Mouse (Mus musculus): ENCODE results near the gene Diras1. TPM values are rescaled to one million over a fixed set of nuclear protein-coding genes. Genes with fewer than 3 reads are reported as not detected.
"Not testable (repeated sequence)": the region's sequence is repeated elsewhere in the genome, so short reads cannot be mapped to it uniquely, and the experiment has no call there.

The Diras1 gene
- total RNA-seq, 2 experiments from 2014 or later, result 0.07 TPM; not detected in 1

DNA sequence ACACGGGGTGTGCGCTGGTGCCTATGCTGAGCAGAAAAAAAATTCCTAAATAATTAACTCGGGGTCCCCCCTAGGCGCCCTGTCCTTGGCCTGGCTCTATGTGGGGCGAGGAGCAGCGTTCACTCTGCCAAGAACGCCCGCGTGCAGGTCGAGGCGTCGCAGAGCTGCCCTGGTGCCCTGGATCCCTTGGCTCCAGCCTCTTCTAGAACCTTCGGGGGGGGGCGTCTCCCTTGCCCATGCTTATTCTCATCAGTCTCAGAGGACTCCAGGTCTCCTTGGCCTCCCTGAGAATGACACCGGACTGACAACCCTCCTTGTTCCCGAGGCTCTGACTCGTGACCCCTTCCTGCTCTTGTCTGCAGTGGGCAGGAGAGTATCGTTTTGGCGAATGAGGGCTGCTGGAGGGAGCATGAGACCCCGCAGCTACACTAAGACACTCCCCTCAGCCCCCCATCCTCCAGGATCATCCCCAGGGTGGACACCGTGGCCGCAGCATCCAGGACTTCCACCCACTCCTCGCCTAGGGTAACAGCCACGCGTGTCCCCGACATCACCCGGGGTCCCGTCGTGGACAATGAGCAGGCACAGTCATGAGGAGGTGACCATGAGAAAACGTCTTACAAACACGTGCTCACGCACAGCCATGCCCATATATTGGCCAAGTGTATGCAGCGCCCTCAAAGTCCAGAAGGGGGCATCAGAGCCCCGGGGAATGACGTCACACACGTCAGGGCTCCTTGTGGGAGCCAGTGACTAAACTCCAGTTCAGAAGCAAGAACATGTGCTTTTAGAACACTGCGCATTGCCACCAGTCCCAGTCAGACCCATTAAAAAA lies 25.9 kb downstream of the Diras1 start:
- DNase-seq (ENCODE audit: low spot score), result peak; percentile 86

- no peak for DNase-seq (ENCODE audit: low spot score)
These were observed 26.7 kb downstream of the Diras1 start for GRCm38 (mm10) chr10:80998778-80999177.

GRCm38 (mm10) chr10:80998021-80998420 lies 27.4 kb downstream of the Diras1 start:
- no peak for DNase-seq (ENCODE audit: low spot score)

DNA sequence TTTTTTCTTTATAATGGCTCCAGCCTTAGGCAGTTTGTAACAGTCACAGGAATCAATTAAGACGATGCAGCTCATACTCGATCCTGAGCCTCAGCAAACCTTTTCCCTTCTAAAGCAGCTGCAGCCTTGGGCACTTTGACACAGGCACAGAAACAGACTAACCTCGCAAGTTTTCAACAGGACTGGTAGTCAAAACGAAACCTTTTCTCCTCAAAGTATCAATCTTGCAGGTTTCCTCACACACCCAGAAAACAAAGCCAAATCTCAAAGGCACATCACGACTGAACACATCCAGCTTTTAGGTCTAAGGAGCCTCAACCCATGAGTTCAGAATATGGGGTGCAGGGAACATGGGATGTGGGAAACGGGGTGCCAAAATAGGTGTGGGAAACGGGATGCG lies 28.1 kb downstream of the Diras1 start:
- DNase-seq (ENCODE audit: low spot score), result no peak

GRCm38 (mm10) chr10:80996501-80996900 lies 29.0 kb downstream of the Diras1 start:
- no peak for DNase-seq (ENCODE audit: low spot score)

DNA sequence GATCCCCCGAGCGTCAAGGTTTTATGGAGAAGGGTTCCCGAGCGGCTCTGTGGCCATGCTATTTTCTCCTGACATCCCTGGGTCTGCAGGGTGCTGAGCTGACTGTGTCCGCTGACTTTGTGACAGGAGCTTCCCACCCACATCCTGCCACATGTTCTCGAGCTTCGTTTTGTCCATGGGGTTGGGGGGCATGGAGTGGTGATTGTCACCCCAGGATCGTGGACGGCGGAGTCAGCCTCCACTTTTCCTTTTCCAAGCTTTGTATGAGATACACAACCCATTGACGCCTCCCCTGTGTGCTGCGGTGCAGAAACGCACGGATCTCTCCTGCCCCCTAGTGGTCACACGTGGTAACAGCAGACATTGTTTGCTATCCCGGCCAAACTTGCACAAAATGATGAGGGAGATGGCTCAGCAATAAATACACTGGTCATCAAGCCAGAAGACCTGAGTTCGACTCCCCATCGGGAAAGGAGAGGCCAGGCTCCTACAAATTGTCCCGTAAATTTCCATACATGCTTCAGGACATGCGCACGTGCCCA lies 30.3 kb downstream of the Diras1 start:
- peak; percentile 84 for DNase-seq (ENCODE audit: low spot score)

DNA sequence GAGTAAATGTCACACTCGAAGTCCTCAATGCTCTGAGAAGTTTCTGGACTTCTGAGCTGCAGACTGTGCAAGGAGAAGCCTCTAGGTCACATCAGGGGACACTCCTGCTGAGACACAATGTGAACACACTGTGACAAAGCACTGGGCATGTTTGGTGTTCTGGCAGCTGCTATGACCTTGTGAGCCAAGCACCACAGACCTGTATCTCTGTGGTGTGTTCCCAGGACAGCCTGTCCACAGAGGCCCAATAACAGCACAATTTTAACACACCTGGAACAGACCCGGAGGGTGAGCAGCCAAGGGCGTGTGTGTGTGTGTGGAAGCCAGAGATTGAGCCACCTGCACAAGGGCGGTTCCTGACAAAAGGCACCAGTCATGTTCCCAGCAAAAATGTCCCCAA lies 30.8 kb downstream of the Diras1 start:
- DNase-seq (ENCODE audit: low spot score), result no peak

GRCm38 (mm10) chr10:80993276-80993675 lies 32.2 kb downstream of the Diras1 start:
- no peak for DNase-seq (ENCODE audit: low spot score)

GRCm38 (mm10) chr10:80991945-80992344 lies 33.5 kb downstream of the Diras1 start:
- no peak for DNase-seq (ENCODE audit: low spot score)

DNA sequence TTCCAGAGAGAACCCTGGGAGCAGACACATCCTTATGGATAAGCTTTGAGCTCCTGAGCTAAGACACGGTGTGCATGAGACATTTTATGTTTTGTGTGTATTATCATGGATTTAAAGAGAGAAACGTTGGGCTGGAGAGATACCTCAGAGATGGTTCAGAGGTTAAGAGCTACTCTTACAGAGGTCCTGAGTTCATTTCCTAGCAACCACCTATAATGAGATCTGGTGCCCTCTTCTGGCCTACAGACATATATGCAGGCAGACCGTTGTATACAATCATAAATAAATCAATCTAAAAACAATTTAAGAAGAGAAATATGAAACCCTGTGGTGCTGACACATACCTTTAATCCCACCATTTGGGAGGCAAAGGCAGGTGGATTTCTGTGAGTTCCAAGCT lies 34.5 kb downstream of the Diras1 start:
- DNase-seq (ENCODE audit: low spot score), result no peak

GRCm38 (mm10) chr10:80990406-80990805 lies 35.1 kb downstream of the Diras1 start:
- no peak for DNase-seq (ENCODE audit: low spot score)

- not testable (repeated sequence) for DNase-seq (ENCODE audit: low spot score)
These were observed 35.6 kb downstream of the Diras1 start for GRCm38 (mm10) chr10:80989854-80990253.

- DNase-seq (ENCODE audit: low spot score), result no peak
These were observed 36.0 kb downstream of the Diras1 start for GRCm38 (mm10) chr10:80989446-80989845.

DNA sequence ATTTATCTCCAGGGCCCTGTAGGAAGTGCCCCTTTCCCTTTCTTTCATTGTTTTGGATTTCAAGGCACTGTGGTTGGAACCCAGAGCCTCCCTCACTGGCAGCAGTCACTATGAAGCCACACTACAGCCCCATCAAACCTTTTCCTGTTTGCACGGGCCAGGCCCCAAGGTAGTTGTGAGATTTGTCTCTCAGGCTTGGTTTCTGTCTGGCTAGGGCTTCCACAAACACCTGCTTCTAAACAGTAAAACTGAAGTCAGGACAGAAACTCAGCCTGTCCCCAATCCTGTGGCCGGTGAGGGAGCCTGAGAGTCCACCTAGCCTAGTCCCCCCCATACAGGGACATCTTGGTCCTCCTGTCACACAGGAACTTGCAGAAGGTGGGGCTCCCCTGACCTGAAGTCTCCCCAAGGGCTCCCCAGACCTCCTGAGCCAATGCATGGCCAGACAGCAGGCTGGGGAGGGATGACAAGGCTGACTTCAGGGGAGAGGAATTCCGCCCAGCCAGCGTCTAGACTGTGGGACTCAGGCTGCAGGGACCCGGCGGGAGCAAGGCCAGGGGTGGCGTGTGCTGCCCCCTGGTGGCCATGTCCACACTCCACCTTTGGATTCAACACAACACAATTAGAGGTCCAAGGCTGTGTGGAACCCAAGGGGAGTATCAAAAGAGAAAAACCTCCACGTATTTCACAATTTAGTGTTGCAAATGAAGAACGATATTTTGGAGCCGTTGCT lies 37.6 kb downstream of the Diras1 start:
- DNase-seq (ENCODE audit: low spot score), result peak; percentile 89

DNA sequence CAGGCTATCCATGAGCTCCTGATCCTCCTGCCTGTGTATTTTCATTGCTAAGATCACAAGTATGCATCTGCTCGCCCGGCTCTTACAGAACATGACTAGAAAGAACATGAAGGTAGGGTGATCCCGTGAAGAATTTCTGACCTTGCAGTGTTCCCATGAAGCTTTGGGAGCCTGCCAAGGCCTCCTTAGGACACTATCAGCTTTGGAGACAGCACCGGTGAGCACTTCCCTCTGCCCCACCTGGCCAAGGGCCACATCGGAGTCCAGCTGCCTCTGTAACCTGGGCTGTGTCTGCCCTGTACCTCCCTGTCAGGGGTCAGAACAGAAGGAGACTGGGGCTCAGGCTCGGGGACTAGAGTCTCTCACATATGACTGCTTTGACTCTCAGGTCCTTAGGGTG lies 38.7 kb downstream of the Diras1 start:
- no peak for DNase-seq (ENCODE audit: low spot score)

GRCm38 (mm10) chr10:80985970-80986701 lies 39.3 kb downstream of the Diras1 start:
- DNase-seq (ENCODE audit: low spot score), result no peak

DNA sequence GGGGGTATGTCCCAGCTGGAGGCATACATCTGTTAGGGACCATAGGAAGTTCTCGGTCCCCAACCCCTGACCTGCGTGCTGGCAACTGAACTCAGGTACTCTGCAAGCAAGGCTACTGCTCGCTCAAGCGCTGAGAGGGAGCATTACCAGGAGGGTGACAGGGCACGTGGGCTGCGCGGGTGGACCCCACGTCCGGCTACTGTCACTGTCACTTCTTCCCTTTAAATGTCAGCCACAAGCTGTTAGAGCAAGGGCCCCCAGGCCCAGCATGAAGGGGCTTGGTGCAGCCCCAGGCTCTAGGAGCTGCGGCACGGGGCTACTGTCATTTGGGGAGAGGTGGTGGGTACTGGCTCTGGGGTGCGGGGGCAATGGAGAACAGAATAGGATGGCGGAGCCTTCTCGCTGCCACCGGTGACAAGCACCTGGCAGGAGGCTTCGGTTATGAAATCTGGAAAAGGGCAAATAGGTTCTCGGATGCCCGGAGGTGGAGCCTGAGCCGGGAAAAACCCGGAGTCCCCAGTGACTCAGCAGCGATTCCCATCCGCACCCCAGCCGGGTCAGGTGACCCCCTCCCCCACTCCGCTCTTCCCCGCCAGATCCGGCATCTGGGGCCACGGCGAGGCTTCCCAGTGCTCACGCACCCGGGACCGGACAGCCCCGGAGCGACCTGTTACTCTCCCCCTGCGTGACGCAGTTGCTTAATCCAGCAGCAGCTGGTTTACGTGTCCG lies 40.1 kb downstream of the Diras1 start:
- peak; percentile 73 for DNase-seq (ENCODE audit: low spot score)

GRCm38 (mm10) chr10:80984223-80984622 lies 41.2 kb downstream of the Diras1 start:
- DNase-seq (ENCODE audit: low spot score), result no peak

DNA sequence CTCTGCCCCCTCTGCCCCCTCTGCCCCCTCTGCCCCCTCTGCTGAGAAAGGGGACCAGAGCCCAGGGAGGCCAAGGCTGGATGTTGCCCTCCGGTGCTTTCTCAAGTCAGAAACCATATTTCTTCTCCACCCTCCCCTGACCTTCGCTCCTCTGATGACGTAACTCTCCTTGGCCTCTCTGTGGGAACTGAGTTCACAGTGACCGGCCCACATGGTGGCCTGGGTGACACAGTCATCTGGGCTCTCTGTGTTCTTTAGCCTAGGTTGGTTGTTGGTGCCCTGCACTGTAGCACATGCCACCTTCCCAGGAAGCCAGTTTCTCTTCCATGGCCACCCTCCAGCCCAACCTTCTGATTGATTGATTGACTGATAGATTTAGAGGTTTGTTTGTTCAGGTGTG lies 43.1 kb downstream of the Diras1 start:
- DNase-seq (ENCODE audit: low spot score), result no peak

- DNase-seq (ENCODE audit: low spot score), result no peak
These were observed 43.8 kb downstream of the Diras1 start for GRCm38 (mm10) chr10:80981564-80982112.

DNA sequence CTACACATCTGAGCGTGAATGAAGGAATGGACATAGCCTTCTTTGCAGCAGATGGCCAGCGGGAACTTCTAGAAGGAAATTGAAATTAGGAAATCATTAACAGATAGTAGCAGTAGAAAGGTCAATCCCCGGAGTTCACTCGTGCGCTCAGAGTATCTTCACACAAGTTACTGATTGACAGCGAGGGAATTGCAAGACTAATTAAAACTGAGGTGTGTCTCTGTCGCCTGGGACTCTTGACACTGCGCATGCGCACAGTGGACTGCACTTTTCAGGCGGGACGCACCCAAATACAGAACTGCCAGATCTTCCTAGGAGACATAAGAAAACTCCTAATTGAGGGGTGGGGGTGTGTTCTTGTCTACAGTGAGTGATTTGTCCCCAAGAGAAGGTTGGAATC lies 50.0 kb downstream of the Diras1 start:
- no peak for DNase-seq (ENCODE audit: low spot score)
